Mouse (Mus musculus): Measurements from ENCODE around the gene Zfr. TPM values are rescaled to one million over a fixed set of nuclear protein-coding genes. Genes with fewer than 3 reads are reported as not detected.
A peak's percentile ranks its signal among the peaks of the same experiment; 100 is the strongest.

Gene Zfr
- polyA plus RNA-seq, 1 experiment from 2014 or later = 156 TPM

- Histone ChIP-seq H3K9ac (ENCODE audit: low read length) (no peak overlapping the region), H3K36me3 (ENCODE audit: control insufficient read depth, insufficient read depth, low read length) (no peaks in the 10 kb centered on the region), H3K9me3 (ENCODE audit: control insufficient read depth, low read length) (no peaks in the 10 kb centered on the region), H3K4me1 (ENCODE audit: control insufficient read depth, insufficient read depth, low read length) (no peaks in the 10 kb centered on the region), H3K27me3 (ENCODE audit: control insufficient read depth, insufficient read depth, low read length) (no peaks in the 10 kb centered on the region), H3K4me2 (ENCODE audit: low read depth) (no peak overlapping the region), H3K4me3 (ENCODE audit: low read depth, low read length) (no peak overlapping the region), H3K27ac (ENCODE audit: low read depth, low read length) (no peak overlapping the region)
- WGBS = 88% methylated on average over 5 of the region's 5 CpGs
- no peak for ATAC-seq (ENCODE audit: insufficient read depth, low FRiP score, low TSS enrichment)
- no peak for DNase-seq (ENCODE audit: low spot score)
Measured at GRCm38 (mm10) chr15:12087634-12088033, 30.0 kb upstream of the Zfr start.

GRCm38 (mm10) chr15:12088091-12088490 lies 29.5 kb upstream of the Zfr start:
- H3K27me3 ChIP-seq (ENCODE audit: control insufficient read depth, insufficient read depth, low read length) = no peaks in the 10 kb centered on the region
- H3K4me3 ChIP-seq (ENCODE audit: low read depth, low read length) = no peak overlapping the region
- H3K4me2 ChIP-seq (ENCODE audit: low read depth) = no peak overlapping the region
- no peak overlapping the region for H3K27ac ChIP-seq (ENCODE audit: low read depth, low read length)
- no peak for DNase-seq (ENCODE audit: low spot score)
- no peak overlapping the region for H3K9ac ChIP-seq (ENCODE audit: low read length)
- no peaks in the 10 kb centered on the region for H3K9me3 ChIP-seq (ENCODE audit: control insufficient read depth, low read length)
- no peak for ATAC-seq (ENCODE audit: insufficient read depth, low FRiP score, low TSS enrichment)
- WGBS = 88% methylated on average over 10 of the region's 10 CpGs
- H3K4me1 ChIP-seq (ENCODE audit: control insufficient read depth, insufficient read depth, low read length) = no peaks in the 10 kb centered on the region
- H3K36me3 ChIP-seq (ENCODE audit: control insufficient read depth, insufficient read depth, low read length) = no peaks in the 10 kb centered on the region

- H3K36me3 ChIP-seq (ENCODE audit: control insufficient read depth, insufficient read depth, low read length) = no peaks in the 10 kb centered on the region
- ATAC-seq (ENCODE audit: insufficient read depth, low FRiP score, low TSS enrichment) (no peak), DNase-seq (ENCODE audit: low spot score) (no peak)
- no peak overlapping the region for H3K27ac ChIP-seq (ENCODE audit: low read depth, low read length)
- no peaks in the 10 kb centered on the region for H3K9me3 ChIP-seq (ENCODE audit: control insufficient read depth, low read length)
- no peak overlapping the region for H3K9ac ChIP-seq (ENCODE audit: low read length)
- H3K27me3 ChIP-seq (ENCODE audit: control insufficient read depth, insufficient read depth, low read length) = no peaks in the 10 kb centered on the region
- 84% methylated on average over 7 of the region's 7 CpGs for WGBS
- H3K4me3 ChIP-seq (ENCODE audit: low read depth, low read length) = no peak overlapping the region
- H3K4me1 ChIP-seq (ENCODE audit: control insufficient read depth, insufficient read depth, low read length) = no peaks in the 10 kb centered on the region
- H3K4me2 ChIP-seq (ENCODE audit: low read depth) = no peak overlapping the region
Measured at GRCm38 (mm10) chr15:12090087-12090486, 27.5 kb upstream of the Zfr start.

- DNase-seq (ENCODE audit: low spot score) (no peak), ATAC-seq (ENCODE audit: insufficient read depth, low FRiP score, low TSS enrichment) (no peak)
- Histone ChIP-seq H3K4me3 (ENCODE audit: low read depth, low read length) (no peak overlapping the region), H3K4me2 (ENCODE audit: low read depth) (no peak overlapping the region), H3K4me1 (ENCODE audit: control insufficient read depth, insufficient read depth, low read length) (no peaks in the 10 kb centered on the region), H3K36me3 (ENCODE audit: control insufficient read depth, insufficient read depth, low read length) (no peaks in the 10 kb centered on the region), H3K9me3 (ENCODE audit: control insufficient read depth, low read length) (no peaks in the 10 kb centered on the region), H3K27ac (ENCODE audit: low read depth, low read length) (no peak overlapping the region), H3K27me3 (ENCODE audit: control insufficient read depth, insufficient read depth, low read length) (no peaks in the 10 kb centered on the region), H3K9ac (ENCODE audit: low read length) (no peak overlapping the region)
- 92% methylated on average over 9 of the region's 9 CpGs for WGBS
Measured at GRCm38 (mm10) chr15:12090981-12091669, 26.5 kb upstream of the Zfr start.

- Histone ChIP-seq H3K4me1 (ENCODE audit: control insufficient read depth, insufficient read depth, low read length) (no peaks in the 10 kb centered on the region), H3K4me2 (ENCODE audit: low read depth) (no peak overlapping the region), H3K27ac (ENCODE audit: low read depth, low read length) (no peak overlapping the region), H3K9ac (ENCODE audit: low read length) (no peak overlapping the region), H3K4me3 (ENCODE audit: low read depth, low read length) (no peak overlapping the region), H3K9me3 (ENCODE audit: control insufficient read depth, low read length) (no peaks in the 10 kb centered on the region), H3K27me3 (ENCODE audit: control insufficient read depth, insufficient read depth, low read length) (no peaks in the 10 kb centered on the region), H3K36me3 (ENCODE audit: control insufficient read depth, insufficient read depth, low read length) (no peaks in the 10 kb centered on the region)
- ATAC-seq (ENCODE audit: insufficient read depth, low FRiP score, low TSS enrichment) (no peak), DNase-seq (ENCODE audit: low spot score) (no peak)
- 62% methylated on average over 10 of the region's 10 CpGs for whole genome bisulfite sequencing
Measured at GRCm38 (mm10) chr15:12091781-12092458, 25.7 kb upstream of the Zfr start.

GRCm38 (mm10) chr15:12093026-12093960 lies 24.3 kb upstream of the Zfr start:
- Histone ChIP-seq H3K4me2 (ENCODE audit: low read depth) (no peak overlapping the region), H3K9ac (ENCODE audit: low read length) (no peak overlapping the region), H3K9me3 (ENCODE audit: control insufficient read depth, low read length) (no peaks in the 10 kb centered on the region; the same call in 1 of the 2 replicates), H3K4me1 (ENCODE audit: control insufficient read depth, insufficient read depth, low read length) (no peaks in the 10 kb centered on the region), H3K27me3 (ENCODE audit: control insufficient read depth, insufficient read depth, low read length) (no peaks in the 10 kb centered on the region), H3K36me3 (ENCODE audit: control insufficient read depth, insufficient read depth, low read length) (no peaks in the 10 kb centered on the region), H3K4me3 (ENCODE audit: low read depth, low read length) (no peak overlapping the region), H3K27ac (ENCODE audit: low read depth, low read length) (no peak overlapping the region)
- WGBS = 78% methylated on average over 25 of the region's 25 CpGs
- ATAC-seq (ENCODE audit: insufficient read depth, low FRiP score, low TSS enrichment) = peak; percentile 93
- peak; percentile 61 for DNase-seq (ENCODE audit: low spot score)

GRCm38 (mm10) chr15:12093961-12094566 lies 23.6 kb upstream of the Zfr start:
- H3K9ac ChIP-seq (ENCODE audit: low read length) = no peak overlapping the region
- WGBS = 72% methylated on average over 4 of the region's 4 CpGs
- DNase-seq (ENCODE audit: low spot score) (no peak), ATAC-seq (ENCODE audit: insufficient read depth, low FRiP score, low TSS enrichment) (peak; percentile 33; the same call in 1 of the 2 replicates)
- H3K27me3 ChIP-seq (ENCODE audit: control insufficient read depth, insufficient read depth, low read length) = no peaks in the 10 kb centered on the region
- H3K4me1 ChIP-seq (ENCODE audit: control insufficient read depth, insufficient read depth, low read length) = no peaks in the 10 kb centered on the region
- H3K4me3 ChIP-seq (ENCODE audit: low read depth, low read length) = no peak overlapping the region
- no peaks in the 10 kb centered on the region for H3K36me3 ChIP-seq (ENCODE audit: control insufficient read depth, insufficient read depth, low read length)
- H3K4me2 ChIP-seq (ENCODE audit: low read depth) = no peak overlapping the region
- H3K27ac ChIP-seq (ENCODE audit: low read depth, low read length) = no peak overlapping the region
- H3K9me3 ChIP-seq (ENCODE audit: control insufficient read depth, low read length) = no peaks in the 10 kb centered on the region; the same call in 1 of the 2 replicates

GRCm38 (mm10) chr15:12096447-12096846 lies 21.2 kb upstream of the Zfr start:
- no peaks in the 10 kb centered on the region for H3K27me3 ChIP-seq (ENCODE audit: control insufficient read depth, insufficient read depth, low read length)
- H3K27ac ChIP-seq (ENCODE audit: low read depth, low read length) = no peak overlapping the region
- ATAC-seq (ENCODE audit: insufficient read depth, low FRiP score, low TSS enrichment) = no peak
- no peak for DNase-seq (ENCODE audit: low spot score)
- no peak overlapping the region for H3K9ac ChIP-seq (ENCODE audit: low read length)
- H3K4me1 ChIP-seq (ENCODE audit: control insufficient read depth, insufficient read depth, low read length) = no peaks in the 10 kb centered on the region
- no peak overlapping the region for H3K4me3 ChIP-seq (ENCODE audit: low read depth, low read length)
- H3K4me2 ChIP-seq (ENCODE audit: low read depth) = no peak overlapping the region
- 83% methylated on average over 4 of the region's 4 CpGs for WGBS
- H3K9me3 ChIP-seq (ENCODE audit: control insufficient read depth, low read length) = no peaks in the 10 kb centered on the region; the same call in 1 of the 2 replicates
- H3K36me3 ChIP-seq (ENCODE audit: control insufficient read depth, insufficient read depth, low read length) = no peaks in the 10 kb centered on the region

Data from neural tube, embryonic 11.5 days (tissue).